In the genomic region with DNA sequence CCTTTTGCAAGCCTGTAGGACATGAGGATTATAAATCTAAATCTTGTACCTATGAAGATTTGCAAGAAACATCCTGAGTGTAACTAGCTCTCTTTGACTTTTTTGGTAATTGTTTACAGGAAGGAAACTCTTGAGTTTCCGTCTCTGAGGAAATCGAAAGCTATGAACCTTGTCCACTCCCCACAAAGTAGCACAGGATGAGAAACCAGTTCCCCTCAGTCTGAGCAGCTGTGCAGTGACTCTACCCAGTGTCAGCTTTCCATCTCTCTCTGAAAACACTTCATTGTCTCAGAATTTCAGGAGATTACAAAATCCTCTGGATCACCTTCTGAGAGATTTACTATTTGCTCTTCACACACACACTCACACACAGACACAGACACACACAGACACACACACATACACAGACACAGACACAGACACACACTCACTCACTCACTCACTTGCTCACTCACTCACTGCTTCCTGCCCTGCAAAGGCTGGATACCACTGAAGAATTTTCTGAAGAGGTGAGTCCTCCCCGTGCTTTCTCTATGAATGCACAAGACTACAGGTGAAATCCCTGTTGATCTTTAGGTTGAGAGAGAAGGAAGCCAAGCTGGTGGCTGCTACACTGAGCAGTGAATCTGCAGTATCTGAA, we compare ENCODE assay signal across 18 mouse cellular contexts. TPM values are rescaled to one million over a fixed set of nuclear protein-coding genes. Genes with fewer than 3 reads are reported as not detected.
DNase-seq lines count a peak whose midpoint lies in the region; ATAC-seq and TF ChIP-seq lines count a peak whose summit lies in the region.
"Not testable (repeated sequence)": the region's sequence is repeated elsewhere in the genome, so short reads cannot be mapped to it uniquely, and the experiment has no call there.
"Had no signal": no experiment of that assay in that cellular context is flagged by ENCODE, and none has a peak within 500 bp of the region (broad histone marks: within the 10 kb centered on the region; RNA-seq: fewer than 3 reads in every experiment).

A gene (plus strand): TSS at position 218 of the 640 bp plus-strand sequence.

- H3K4me1 ChIP-seq in lung, adult 2 months (ENCODE audit: control insufficient read depth, insufficient read depth, low read length), result not testable (repeated sequence)

- 16% methylated on average over 3 of the region's 3 CpGs for WGBS in lung, adult 2 months

- H3K4me3 ChIP-seq in lung, adult 2 months (replicated peaks; ENCODE audit: extremely low read depth, low read depth, low read length), result peak within 1 kb of the TSS; percentile 16

- not testable (repeated sequence) for TF ChIP-seq POLR2A in lung, adult 2 months (IDR thresholded peaks at IDR 0.05; ENCODE audit: borderline replicate concordance, extremely low read depth, low read depth, low read length)

- peak; percentile 28 to 44 for DNase-seq in CD8-positive naive resting alpha-beta T cell, adult 2 months (ENCODE audit: low read depth in 2 of 2, low spot score in 2 of 2)
- DNase-seq in lung, adult 2 months, result not testable (repeated sequence)
- DNase-seq in thymus, postnatal 0 days (ENCODE audit: low spot score), result peak; percentile 7

- ATAC-seq in common myeloid progenitor, adult 5-6 weeks (replicated peaks; ENCODE audit: low read depth, poor library complexity, severe bottlenecking), result peak; percentile 65; the same call in 1 of the 2 replicates
- ATAC-seq in hematopoietic stem cell, adult 5-6 weeks (replicated peaks in 1 of 2; ENCODE audit: insufficient read depth in 1 of 2, low FRiP score in 2 of 2, low TSS enrichment in 1 of 2, low read depth in 1 of 2, poor library complexity in 2 of 2, severe bottlenecking in 2 of 2), result peak; percentile 62 to 78; a peak in 3 of 4 replicates
- peak; percentile 86 for ATAC-seq in megakaryocyte, adult 5-6 weeks (ENCODE audit: poor library complexity, severe bottlenecking)
- peak; percentile 74 for ATAC-seq in neutrophil, adult 5-6 weeks (ENCODE audit: extremely low read depth, insufficient number of reproducible peaks, low FRiP score, poor library complexity, severe bottlenecking)

- TF ChIP-seq CTCF in lung, adult 2 months (IDR thresholded peaks at IDR 0.05; ENCODE audit: insufficient read depth, low read length), result not testable (repeated sequence)

RNA-seq across cellular contexts. Expression of the gene that starts here (rescaled TPM):
- total RNA-seq in common myeloid progenitor, adult 5-6 weeks (2017), result 0.10 and 1.5 TPM in 2 replicates
- total RNA-seq in hematopoietic stem cell, adult 5-6 weeks (2017), result 1.5 TPM in 1 of 2 replicates, not detected in the other
- polyA plus RNA-seq in lung, adult 2 months (2012; rRNA removed), result 5.5 and 13.8 TPM in 2 replicates
- 3.0 and 6.5 TPM in 2 replicates for total RNA-seq in megakaryocyte, adult 5-6 weeks (2015)
- total RNA-seq in megakaryocyte, adult 5-6 weeks (2017), result 2.3 and 2.4 TPM in 2 replicates
- 34.7 and 44.3 TPM in 2 replicates for total RNA-seq in neutrophil, adult 5-6 weeks (2017)
- polyA plus RNA-seq in thymus, postnatal 0 days (2015; fragmentation: Nextera tagmentation; extraction: Ambion mirVana), result 1.7 TPM in 2 replicates
- total RNA-seq: ES-E14; layer of hippocampus, postnatal 36 days had no signal
- polyA plus RNA-seq: C2C12; embryonic facial prominence, embryonic 12.5 days; forebrain, embryonic 14.5 days; heart, embryonic 13.5 days; hindbrain, embryonic 10.5 days; liver, postnatal 0 days; midbrain, embryonic 13.5 days; neural tube, embryonic 11.5 days; stomach, embryonic 14.5 days had no signal
